Mouse (Mus musculus) neural tube, embryonic 11.5 days (tissue): Measurements from ENCODE around the gene Llph. TPM values are rescaled to one million over a fixed set of nuclear protein-coding genes. Genes with fewer than 3 reads are reported as not detected.
A peak's percentile ranks its signal among the peaks of the same experiment; 100 is the strongest.
"Not testable (repeated sequence)": the region's sequence is repeated elsewhere in the genome, so short reads cannot be mapped to it uniquely, and the experiment has no call there.

Source experiments
- ATAC-seq: fragments of 200-750 bp; cut with Nextera tagmentation; 2 replicates; pipeline ENCODE4 v1.8.0; 2017; ENCODE audit warnings: moderate number of reproducible peaks, mild to moderate bottlenecking, moderate TSS enrichment, moderate library complexity; ENCODE audit not compliant: insufficient read depth, low FRiP score, low TSS enrichment
- DNase-seq: peaks from one replicate; pipeline ENCODE4 v3.0.0-alpha.2; 2015; ENCODE audit warnings: low spot score
- H3K27ac ChIP-seq: fragments of 300-500 bp; sonication (generic); 2 replicates; pipeline ENCODE4 v1.5.1; 2014; ENCODE audit warnings: low read depth, mild to moderate bottlenecking, low read length
- H3K27me3 ChIP-seq: fragments of 300-500 bp; sonication (generic); 2 replicates; pipeline ENCODE4 v1.6.1; 2014; ENCODE audit warnings: mild to moderate bottlenecking, low read length, mixed read lengths; ENCODE audit not compliant: control insufficient read depth, insufficient read depth
- H3K36me3 ChIP-seq: fragments of 300-500 bp; sonication (generic); 2 replicates; pipeline ENCODE4 v1.6.1; 2014; ENCODE audit warnings: mild to moderate bottlenecking, low read length, moderate library complexity, mixed read lengths; ENCODE audit not compliant: control insufficient read depth, insufficient read depth
- H3K4me1 ChIP-seq: fragments of 300-500 bp; sonication (generic); 2 replicates; pipeline ENCODE4 v1.6.1; 2014; ENCODE audit warnings: low read length, mixed read lengths; ENCODE audit not compliant: control insufficient read depth, insufficient read depth
- H3K4me2 ChIP-seq: fragments of 300-500 bp; sonication (generic); 2 replicates; pipeline ENCODE4 v1.6.1; 2014; ENCODE audit warnings: low read depth, mild to moderate bottlenecking, moderate library complexity
- H3K4me3 ChIP-seq: fragments of 300-500 bp; sonication (generic); 2 replicates; pipeline ENCODE4 v1.5.1; 2014; ENCODE audit warnings: low read depth, low read length
- H3K9ac ChIP-seq: fragments of 300-500 bp; sonication (generic); 2 replicates; pipeline ENCODE4 v1.6.1; 2014; ENCODE audit warnings: mild to moderate bottlenecking, low read length
- H3K9me3 ChIP-seq: fragments of 300-500 bp; sonication (generic); 2 replicates; pipeline ENCODE4 v1.6.1; 2016; ENCODE audit warnings: low read length; ENCODE audit not compliant: control insufficient read depth
- WGBS: fragments of 180-500 bp; shearing (Covaris S2); extraction: QIAGEN DNeasy Blood & Tissue Kit; methylation state at CpG from one replicate; pipeline ENCODE4 v1.1.7; 2014; 5-methylcytosine and 5-hydroxymethylcytosine counted together
- polyA plus RNA-seq: library from polyadenylated mRNA; unstranded; fragments of >200 nt; fragmentation: Nextera tagmentation; extraction: Ambion mirVana; gene quantifications from 2 replicates; pipeline ENCODE4 v1.2.1, GENCODE M21; 2014

The Llph gene
- polyA plus RNA-seq, 1 experiment from 2014 or later: 61.1 TPM

DNA sequence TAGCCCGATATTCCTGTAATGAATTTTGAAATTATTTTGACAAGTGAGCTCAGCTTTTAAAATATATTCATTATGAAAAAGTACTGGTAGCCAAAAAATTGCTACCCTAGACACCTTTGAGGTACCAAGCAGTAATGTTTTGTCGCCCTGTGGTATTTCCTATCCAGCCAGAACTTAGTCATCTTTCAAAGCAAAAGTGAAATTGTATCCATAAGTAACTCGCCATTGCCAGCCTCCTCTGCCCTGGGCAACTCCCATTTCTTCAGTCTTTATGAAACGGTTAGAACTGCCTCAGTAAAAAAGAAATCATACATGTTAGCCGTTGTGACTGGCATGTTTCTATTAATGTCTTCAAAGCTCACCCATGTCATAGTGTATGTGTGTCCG is 17.3 kb upstream of the Llph start:
- peak overlapping the region; percentile 73 for H3K4me2 ChIP-seq
- H3K27ac ChIP-seq: no peak overlapping the region
- no peaks in the 10 kb centered on the region for H3K9me3 ChIP-seq
- DNase-seq (no peak), ATAC-seq (no peak)
- H3K36me3 ChIP-seq: no peaks in the 10 kb centered on the region
- 73% methylated on average over 6 of the region's 6 CpGs for WGBS
- 0 out of 2 replicates have a peak, but pooled peaks cover 3% of the 10 kb centered on the region for H3K4me1 ChIP-seq
- no peak overlapping the region for H3K9ac ChIP-seq
- H3K27me3 ChIP-seq: no peaks in the 10 kb centered on the region
- peak overlapping the region; percentile 74 for H3K4me3 ChIP-seq

DNA sequence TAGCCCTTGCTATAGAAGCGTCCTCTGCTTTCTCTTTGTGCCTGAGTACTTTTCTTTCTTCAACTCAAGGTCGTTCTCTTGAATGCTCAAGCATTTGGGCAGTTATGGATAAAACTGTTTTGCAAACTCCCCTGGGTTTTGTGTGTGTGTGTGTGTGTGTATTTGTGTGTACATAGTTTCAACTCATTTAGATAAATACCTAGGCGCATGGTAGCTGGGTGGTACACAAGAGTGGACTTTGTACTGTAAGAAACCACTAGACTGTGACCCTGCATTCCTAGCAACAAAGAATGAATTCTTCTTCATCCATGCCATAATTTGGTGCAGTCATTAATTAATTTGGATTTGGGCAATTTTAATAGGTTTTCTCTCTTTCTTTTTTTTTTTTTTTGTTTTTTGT is 16.8 kb upstream of the Llph start:
- no peak overlapping the region for H3K9ac ChIP-seq
- no peak overlapping the region for H3K4me2 ChIP-seq
- H3K36me3 ChIP-seq: no peaks in the 10 kb centered on the region
- H3K4me3 ChIP-seq: no peak overlapping the region
- H3K4me1 ChIP-seq: 0 out of 2 replicates have a peak, but pooled peaks cover 3% of the 10 kb centered on the region
- 91% methylated on average over 3 of the region's 3 CpGs for WGBS
- ATAC-seq (no peak), DNase-seq (no peak)
- H3K9me3 ChIP-seq: no peaks in the 10 kb centered on the region
- no peaks in the 10 kb centered on the region for H3K27me3 ChIP-seq
- H3K27ac ChIP-seq: no peak overlapping the region

DNA sequence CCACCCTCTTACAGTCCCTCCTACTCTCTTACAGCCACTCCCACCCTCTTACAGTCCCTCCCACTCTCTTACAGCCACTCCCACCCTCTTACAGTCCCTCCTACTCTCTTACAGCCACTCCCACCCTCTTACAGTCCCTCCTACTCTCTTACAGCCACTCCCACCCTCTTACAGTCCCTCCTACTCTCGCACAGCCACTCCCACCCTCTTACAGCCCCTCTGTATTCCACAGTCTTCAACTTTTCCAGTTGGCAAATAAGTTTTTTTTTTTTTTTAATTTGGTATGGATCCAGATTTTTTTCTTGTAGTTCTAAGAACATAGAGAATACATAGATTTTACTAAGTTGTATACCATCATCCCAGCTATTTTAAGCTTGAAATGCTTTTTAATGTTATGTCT is 9.8 kb upstream of the Llph start:
- H3K4me2 ChIP-seq, H3K9ac ChIP-seq, H3K4me1 ChIP-seq, H3K27me3 ChIP-seq, H3K9me3 ChIP-seq, H3K4me3 ChIP-seq, DNase-seq, H3K27ac ChIP-seq, H3K36me3 ChIP-seq, ATAC-seq: not testable (repeated sequence)
- 76% methylated on average over 1 of the region's 1 CpGs for WGBS

DNA sequence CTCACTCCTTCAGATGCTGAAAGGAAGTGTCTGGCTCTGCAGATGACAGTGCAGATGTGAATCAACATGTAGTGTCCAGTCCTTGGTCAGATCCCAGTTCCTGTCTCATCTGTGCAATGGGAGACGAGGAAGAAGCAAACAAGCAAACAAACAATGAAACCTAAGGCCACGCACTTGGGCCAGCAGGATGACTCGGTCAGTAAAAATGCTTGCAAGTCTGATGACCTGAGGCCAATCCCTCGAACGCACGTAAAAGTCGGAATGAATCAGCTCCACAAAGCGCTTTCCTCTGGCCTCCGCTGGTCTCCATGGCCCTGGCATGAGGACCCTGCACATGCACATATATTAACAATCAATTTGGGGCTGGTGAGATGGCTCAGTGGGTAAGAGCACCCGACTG is 7.9 kb upstream of the Llph start:
- Histone ChIP-seq H3K27ac (no peak overlapping the region), H3K9ac (no peak overlapping the region), H3K4me2 (no peak overlapping the region), H3K4me1 (no peaks in the 10 kb centered on the region), H3K27me3 (no peaks in the 10 kb centered on the region), H3K36me3 (no peaks in the 10 kb centered on the region), H3K4me3 (no peak overlapping the region), H3K9me3 (no peaks in the 10 kb centered on the region)
- no peak for DNase-seq
- WGBS: 94% methylated on average over 10 of the region's 10 CpGs
- ATAC-seq: no peak

DNA sequence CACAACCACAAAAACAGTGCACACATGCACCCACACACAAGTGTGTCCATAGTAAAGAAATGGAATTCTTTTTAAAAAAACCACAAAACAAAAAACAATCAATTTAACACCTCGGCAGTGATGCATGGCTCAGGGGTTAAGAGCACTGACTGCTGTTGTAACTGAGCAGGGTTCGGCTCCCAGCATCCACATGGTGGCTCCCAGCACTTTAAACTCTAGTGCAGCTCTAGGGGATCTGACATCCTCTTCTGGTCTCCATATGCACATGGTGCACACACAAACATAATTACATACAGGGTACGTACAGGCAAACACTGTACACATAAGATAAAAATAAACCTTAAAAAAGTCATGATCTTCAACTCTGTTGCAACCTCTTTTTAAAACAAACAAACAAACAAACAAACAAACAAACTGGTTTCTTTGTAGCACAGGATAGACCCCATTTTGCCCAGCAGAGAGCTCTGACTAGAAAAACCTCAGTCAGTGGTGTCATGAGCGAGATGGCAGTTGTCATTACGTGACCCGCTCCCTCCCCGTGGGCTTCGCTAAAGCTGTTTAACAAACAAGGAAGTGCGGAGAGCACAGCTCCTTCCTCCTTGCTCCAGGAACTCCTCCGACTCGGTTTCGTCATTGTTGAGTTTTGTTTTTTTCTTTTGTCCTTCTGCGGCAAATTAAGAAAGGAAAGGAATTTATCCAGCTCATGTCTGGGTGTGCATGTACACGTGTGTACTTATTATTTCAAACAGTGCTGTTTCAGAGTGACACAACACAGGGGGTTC is 7.1 kb upstream of the Llph start:
- no peak for DNase-seq

DNA sequence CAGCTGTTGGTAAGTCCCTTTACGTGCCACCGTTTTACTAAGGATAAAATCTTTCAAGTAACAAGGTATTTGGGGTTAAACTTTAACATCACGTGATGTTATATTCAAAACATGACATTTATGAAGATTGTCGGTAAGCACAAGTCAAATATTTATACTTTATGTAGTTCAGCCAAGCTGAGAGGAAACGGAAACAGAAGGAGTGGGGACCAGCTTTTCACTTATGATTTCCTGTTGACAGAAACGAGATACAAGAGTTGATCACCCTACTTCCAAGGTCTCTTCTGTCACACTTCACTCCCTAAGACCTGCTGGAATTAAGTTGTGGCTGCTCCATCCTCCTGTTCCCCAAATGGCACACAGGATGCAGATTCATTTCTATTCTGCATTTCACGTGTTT is 6.1 kb upstream of the Llph start:
- ATAC-seq (no peak), DNase-seq (no peak)
- no peaks in the 10 kb centered on the region for H3K4me1 ChIP-seq
- no peaks in the 10 kb centered on the region for H3K36me3 ChIP-seq
- H3K27me3 ChIP-seq: no peaks in the 10 kb centered on the region
- no peak overlapping the region for H3K4me2 ChIP-seq
- H3K9ac ChIP-seq: no peak overlapping the region
- WGBS: 87% methylated on average over 7 of the region's 7 CpGs
- H3K9me3 ChIP-seq: no peaks in the 10 kb centered on the region
- no peak overlapping the region for H3K4me3 ChIP-seq
- no peak overlapping the region for H3K27ac ChIP-seq

More for the DNA sequence above, 7.1 kb upstream of the Llph start:
- no peak overlapping the region for H3K4me3 ChIP-seq
- H3K4me1 ChIP-seq: no peaks in the 10 kb centered on the region
- H3K9ac ChIP-seq: no peak overlapping the region
- no peaks in the 10 kb centered on the region for H3K36me3 ChIP-seq
- H3K27ac ChIP-seq: no peak overlapping the region
- H3K27me3 ChIP-seq: no peaks in the 10 kb centered on the region
- WGBS: 90% methylated on average over 14 of the region's 14 CpGs
- H3K9me3 ChIP-seq: no peaks in the 10 kb centered on the region
- ATAC-seq: no peak
- H3K4me2 ChIP-seq: no peak overlapping the region

DNA sequence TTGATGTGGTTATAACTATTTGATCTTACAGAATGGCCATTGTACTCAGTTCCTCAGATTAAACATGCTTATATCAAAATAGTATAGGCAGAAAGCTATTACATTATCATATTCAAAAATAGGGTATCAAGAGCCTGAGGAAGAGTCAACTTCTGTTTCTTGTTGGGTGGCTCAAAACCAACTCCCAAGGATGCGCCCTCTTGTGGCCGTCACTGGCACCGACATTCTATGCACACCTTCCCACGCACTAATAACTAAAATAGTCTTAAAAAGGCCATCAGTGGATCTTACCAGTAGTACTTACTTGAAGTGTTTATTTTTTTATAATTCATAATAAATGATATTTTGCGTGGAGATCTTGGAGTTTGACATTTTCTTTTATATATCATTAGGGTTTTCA is 4.8 kb downstream of the Llph start:
- H3K4me1 ChIP-seq: no peaks in the 10 kb centered on the region
- H3K4me2 ChIP-seq: no peak overlapping the region
- no peak for ATAC-seq
- H3K36me3 ChIP-seq: peaks cover 3% of the 10 kb centered on the region
- no peaks in the 10 kb centered on the region for H3K9me3 ChIP-seq
- no peak overlapping the region for H3K4me3 ChIP-seq
- H3K27me3 ChIP-seq: no peaks in the 10 kb centered on the region
- H3K27ac ChIP-seq: no peak overlapping the region
- H3K9ac ChIP-seq: no peak overlapping the region
- 34% methylated on average over 5 of the region's 5 CpGs for WGBS
- DNase-seq: peak; percentile 59

DNA sequence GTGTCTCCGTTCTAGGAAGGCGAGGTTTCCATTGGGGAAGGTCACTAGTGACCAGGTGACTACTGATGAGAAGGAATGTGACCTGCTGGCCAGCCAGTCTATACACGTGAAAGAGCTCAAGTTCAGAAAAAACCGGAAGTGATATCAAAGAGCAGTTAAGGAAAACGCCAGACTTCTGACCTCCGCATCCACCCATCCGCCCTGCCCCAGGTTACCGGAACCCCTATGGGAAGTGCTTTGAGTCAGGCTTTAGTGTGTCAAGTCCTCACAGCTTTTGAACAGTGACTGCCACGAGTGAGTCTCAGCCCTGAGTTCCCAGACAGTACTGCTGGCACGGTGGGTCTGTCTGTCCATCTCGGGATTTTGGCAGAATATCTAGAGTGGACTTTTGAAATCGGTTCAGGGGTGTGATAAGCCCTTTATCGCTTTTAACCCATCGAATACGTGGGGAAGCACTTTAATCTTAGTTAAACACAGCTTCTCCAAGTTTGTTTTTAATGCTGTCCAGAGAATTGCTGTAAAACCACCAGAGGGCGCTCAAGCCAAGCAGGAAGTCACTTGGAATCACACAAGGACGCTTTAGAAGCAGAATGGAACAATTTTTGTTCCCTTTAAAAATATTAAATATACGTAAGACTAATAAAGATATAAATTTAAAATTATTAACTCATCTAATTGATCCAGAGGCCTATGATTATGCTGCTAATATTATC is 6.9 kb downstream of the Llph start:
- no peak for ATAC-seq
- WGBS: 34% methylated on average over 18 of the region's 18 CpGs
- H3K4me2 ChIP-seq: no peak overlapping the region

DNA sequence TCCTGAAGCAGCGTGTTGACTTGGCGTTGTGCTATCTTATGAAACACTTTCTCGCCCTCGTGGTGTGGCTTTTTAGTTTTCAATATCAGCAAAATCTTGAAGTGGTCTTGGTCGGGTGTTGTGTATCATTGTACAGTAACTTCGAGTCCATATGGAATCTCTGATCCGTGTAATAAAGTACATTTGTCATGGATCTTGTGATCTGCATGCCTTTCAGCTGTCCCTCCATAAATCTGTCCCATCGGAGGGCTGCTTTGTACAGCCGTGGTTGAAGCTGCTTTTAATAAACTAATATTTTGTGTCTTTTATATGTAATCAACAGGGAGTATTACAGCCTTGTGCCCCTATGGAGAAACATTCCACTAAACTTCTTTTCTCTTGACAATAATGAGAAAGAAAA is 10.0 kb downstream of the Llph start:
- no peak for DNase-seq
- no peaks in the 10 kb centered on the region for H3K36me3 ChIP-seq
- 64% methylated on average over 9 of the region's 9 CpGs for WGBS

More for the DNA sequence above, 6.9 kb downstream of the Llph start:
- H3K4me1 ChIP-seq: no peaks in the 10 kb centered on the region
- H3K4me3 ChIP-seq: no peak overlapping the region
- H3K9me3 ChIP-seq: no peaks in the 10 kb centered on the region
- DNase-seq: peak; percentile 69
- H3K27me3 ChIP-seq: no peaks in the 10 kb centered on the region
- no peak overlapping the region for H3K9ac ChIP-seq
- H3K27ac ChIP-seq: no peak overlapping the region
- peaks cover 3% of the 10 kb centered on the region for H3K36me3 ChIP-seq

More for the DNA sequence above, 10.0 kb downstream of the Llph start:
- no peaks in the 10 kb centered on the region for H3K9me3 ChIP-seq
- no peak overlapping the region for H3K9ac ChIP-seq
- no peak overlapping the region for H3K4me2 ChIP-seq
- H3K27me3 ChIP-seq: no peaks in the 10 kb centered on the region
- ATAC-seq: no peak
- H3K4me3 ChIP-seq: no peak overlapping the region
- H3K4me1 ChIP-seq: no peaks in the 10 kb centered on the region
- no peak overlapping the region for H3K27ac ChIP-seq
